Mouse (Mus musculus) forebrain, embryonic 15.5 days (tissue): Measurements from ENCODE around the gene Olfr458. TPM values are rescaled to one million over a fixed set of nuclear protein-coding genes. Genes with fewer than 3 reads are reported as not detected.
"Not testable (repeated sequence)": the region's sequence is repeated elsewhere in the genome, so short reads cannot be mapped to it uniquely, and the experiment has no call there.

Experiments
- ATAC-seq: fragments of 200-750 bp; cut with Nextera tagmentation; replicated peaks from 2 replicates; pipeline ENCODE4 v1.8.0; 2017; ENCODE audit warnings: mild to moderate bottlenecking, moderate TSS enrichment, moderate library complexity
- H3K27ac ChIP-seq: fragments of 300-500 bp; sonication (generic); replicated peaks from 2 replicates; pipeline ENCODE4 v1.5.1; 2015; ENCODE audit warnings: mild to moderate bottlenecking, inconsistent platforms
- H3K27me3 ChIP-seq: fragments of 300-500 bp; sonication (generic); 2 replicates; pipeline ENCODE4 v1.6.1; 2015; ENCODE audit warnings: inconsistent platforms
- H3K36me3 ChIP-seq: fragments of 300-500 bp; sonication (generic); 2 replicates; pipeline ENCODE4 v1.6.1; 2015; ENCODE audit warnings: mild to moderate bottlenecking, inconsistent platforms
- H3K4me1 ChIP-seq: fragments of 300-500 bp; sonication (generic); 2 replicates; pipeline ENCODE4 v1.6.1; 2015; ENCODE audit warnings: inconsistent platforms
- H3K4me2 ChIP-seq: fragments of 300-500 bp; sonication (generic); replicated peaks from 2 replicates; pipeline ENCODE4 v1.6.1; 2015; ENCODE audit warnings: mild to moderate bottlenecking, inconsistent platforms
- H3K4me3 ChIP-seq: fragments of 300-500 bp; sonication (generic); 2 replicates; pipeline ENCODE4 v1.5.1; 2015; ENCODE audit warnings: mild to moderate bottlenecking, inconsistent platforms
- H3K9ac ChIP-seq: fragments of 300-500 bp; sonication (generic); replicated peaks from 2 replicates; pipeline ENCODE4 v1.6.1; 2015; ENCODE audit warnings: mild to moderate bottlenecking, inconsistent platforms
- H3K9me3 ChIP-seq: fragments of 300-500 bp; sonication (generic); 2 replicates; pipeline ENCODE4 v1.6.1; 2016; ENCODE audit warnings: inconsistent platforms
- WGBS: fragments of 180-500 bp; shearing (Covaris S2); methylation state at CpG from one replicate; pipeline ENCODE4 v1.1.7; 2015; ENCODE audit warnings: mixed read lengths; 5-methylcytosine and 5-hydroxymethylcytosine counted together
- polyA plus RNA-seq: library from polyadenylated mRNA; unstranded; fragments of >200 nt; fragmentation: Nextera tagmentation; extraction: Ambion mirVana; gene quantifications from 2 replicates; pipeline ENCODE4 v1.2.1, GENCODE M21; 2015

Gene Olfr458
- polyA plus RNA-seq: not detected in 2 replicates

DNA sequence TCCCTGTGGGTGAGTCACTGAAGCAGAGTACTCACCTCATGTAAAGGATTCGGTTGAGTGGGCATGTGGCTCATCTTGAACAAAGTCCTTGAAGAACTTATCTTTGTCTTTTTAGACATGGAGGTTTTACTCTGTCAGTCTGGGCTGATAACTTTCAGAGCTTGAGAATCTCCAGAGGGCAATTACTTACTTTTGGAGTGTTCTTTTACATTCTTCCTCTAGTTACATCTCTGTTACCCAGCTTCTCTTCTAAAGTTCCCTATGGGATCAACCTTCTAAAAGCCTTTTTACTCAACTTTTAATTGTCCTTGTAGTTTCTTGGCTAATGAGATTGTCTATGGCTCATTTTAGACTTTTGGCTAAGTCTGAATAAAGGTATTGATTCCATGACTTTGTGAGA, at the start of gene Olfr458:
Gene Olfr458 (minus strand): TSS at position 101 of the 400 bp plus-strand sequence.
- Histone ChIP-seq H3K27me3 (no peaks in the 10 kb centered on the region), H3K9me3 (no peaks in the 10 kb centered on the region), H3K4me3 (no peak within 1 kb of the TSS), H3K9ac (no peak within 1 kb of the TSS), H3K27ac (no peak within 1 kb of the TSS), H3K4me1 (no peaks in the 10 kb centered on the region), H3K4me2 (no peak within 1 kb of the TSS), H3K36me3 (no peaks in the 10 kb centered on the region)
- no peak for ATAC-seq
- WGBS: 82% methylated on average over 1 of the region's 1 CpGs

DNA sequence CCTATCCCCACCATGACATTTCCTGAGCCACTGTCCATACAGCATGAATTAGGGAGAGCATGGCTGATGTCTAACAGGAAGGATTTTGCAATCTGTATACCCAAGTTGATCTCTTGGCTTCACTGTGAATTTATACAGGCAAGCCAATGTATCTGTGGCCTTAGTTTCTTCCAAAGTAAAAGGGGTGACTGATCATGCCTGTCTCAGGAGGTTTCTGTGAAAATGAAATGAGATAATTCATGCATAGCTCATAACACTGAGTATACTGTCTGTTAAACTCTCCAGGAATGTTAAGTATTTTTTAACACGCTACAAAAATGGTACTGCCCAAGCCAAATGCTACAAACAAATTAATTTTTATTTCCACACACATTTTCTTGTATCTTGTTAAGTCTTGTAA, 48.5 kb upstream of the Olfr458 start:
- Histone ChIP-seq H3K27me3 (no peaks in the 10 kb centered on the region), H3K9me3 (no peaks in the 10 kb centered on the region), H3K36me3 (no peaks in the 10 kb centered on the region), H3K4me3 (no peak overlapping the region), H3K27ac (no peak overlapping the region), H3K4me1 (no peaks in the 10 kb centered on the region), H3K9ac (no peak overlapping the region), H3K4me2 (no peak overlapping the region)
- no peak for ATAC-seq
- 90% methylated on average over 1 of the region's 1 CpGs for WGBS

DNA sequence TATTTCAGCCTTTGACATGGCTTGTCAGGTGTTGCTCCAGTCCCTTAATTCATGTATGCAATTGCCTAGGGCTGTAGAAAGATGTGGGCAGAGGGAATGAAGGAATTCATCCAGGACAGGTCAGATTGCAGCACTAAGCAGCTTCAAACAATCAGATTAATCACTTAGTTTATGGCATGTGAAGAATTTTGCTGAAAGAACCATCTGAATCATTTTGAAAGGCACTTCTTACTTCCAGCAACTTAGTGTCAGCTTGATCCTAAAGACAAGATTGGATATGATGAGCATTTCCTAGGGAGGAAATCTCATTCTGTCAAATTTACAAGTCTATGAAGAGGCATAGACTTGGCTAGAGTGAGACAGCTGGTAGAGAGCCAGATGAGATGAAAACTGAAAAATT, 44.3 kb upstream of the Olfr458 start:
- H3K9ac ChIP-seq: no peak overlapping the region
- no peak overlapping the region for H3K4me3 ChIP-seq
- no peaks in the 10 kb centered on the region for H3K9me3 ChIP-seq
- no peaks in the 10 kb centered on the region for H3K36me3 ChIP-seq
- no peaks in the 10 kb centered on the region for H3K27me3 ChIP-seq
- no peaks in the 10 kb centered on the region for H3K4me1 ChIP-seq
- ATAC-seq: no peak
- H3K4me2 ChIP-seq: no peak overlapping the region
- H3K27ac ChIP-seq: no peak overlapping the region

DNA sequence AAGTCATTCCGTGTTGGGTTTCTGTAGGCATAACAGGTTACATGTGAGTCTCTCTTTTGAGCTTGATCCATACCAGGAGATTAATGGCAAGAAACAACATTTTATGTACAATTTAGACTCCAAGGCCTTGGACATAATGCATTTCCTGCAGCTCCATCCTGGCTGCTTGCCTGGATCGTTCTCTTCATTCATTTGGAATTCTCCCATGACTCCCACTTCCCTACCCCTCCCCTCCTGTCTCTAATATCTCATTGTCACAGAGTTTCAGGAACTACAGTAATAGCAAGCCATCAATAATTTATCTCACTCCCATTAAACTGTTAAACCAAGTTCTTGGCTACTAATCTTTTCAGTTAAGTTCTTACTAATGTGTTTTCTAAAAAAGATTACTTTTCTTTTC, 38.5 kb upstream of the Olfr458 start:
- Histone ChIP-seq H3K36me3 (no peaks in the 10 kb centered on the region), H3K4me1 (no peaks in the 10 kb centered on the region), H3K27me3 (no peaks in the 10 kb centered on the region), H3K27ac (no peak overlapping the region), H3K9ac (no peak overlapping the region), H3K9me3 (no peaks in the 10 kb centered on the region), H3K4me2 (no peak overlapping the region), H3K4me3 (no peak overlapping the region)
- no peak for ATAC-seq
- 88% methylated on average over 2 of the region's 2 CpGs for WGBS

DNA sequence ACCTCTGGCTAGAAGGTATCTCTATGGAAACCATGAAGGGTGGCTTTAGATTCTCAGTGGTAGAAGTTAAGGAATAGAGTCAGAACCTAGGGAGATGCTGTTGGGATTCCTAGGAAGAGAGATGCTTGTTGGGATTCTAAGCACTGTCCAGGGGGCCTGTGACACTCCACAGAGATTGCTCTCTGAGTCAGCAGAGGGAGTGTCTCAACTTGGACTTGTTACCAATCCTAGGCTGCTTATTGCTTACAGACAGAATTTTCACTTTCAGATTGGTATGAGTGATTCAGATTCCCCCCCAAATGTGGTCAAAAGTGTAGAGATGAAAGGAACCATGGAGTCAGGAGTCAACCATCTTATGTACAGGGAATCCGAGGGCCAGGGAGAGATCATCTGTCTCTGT, 24.7 kb upstream of the Olfr458 start:
- H3K9me3 ChIP-seq: no peaks in the 10 kb centered on the region
- no peak overlapping the region for H3K4me2 ChIP-seq
- ATAC-seq: no peak
- H3K27me3 ChIP-seq: no peaks in the 10 kb centered on the region
- no peak overlapping the region for H3K4me3 ChIP-seq
- no peaks in the 10 kb centered on the region for H3K4me1 ChIP-seq
- 77% methylated on average over 1 of the region's 1 CpGs for WGBS
- H3K9ac ChIP-seq: no peak overlapping the region
- no peak overlapping the region for H3K27ac ChIP-seq
- no peaks in the 10 kb centered on the region for H3K36me3 ChIP-seq

DNA sequence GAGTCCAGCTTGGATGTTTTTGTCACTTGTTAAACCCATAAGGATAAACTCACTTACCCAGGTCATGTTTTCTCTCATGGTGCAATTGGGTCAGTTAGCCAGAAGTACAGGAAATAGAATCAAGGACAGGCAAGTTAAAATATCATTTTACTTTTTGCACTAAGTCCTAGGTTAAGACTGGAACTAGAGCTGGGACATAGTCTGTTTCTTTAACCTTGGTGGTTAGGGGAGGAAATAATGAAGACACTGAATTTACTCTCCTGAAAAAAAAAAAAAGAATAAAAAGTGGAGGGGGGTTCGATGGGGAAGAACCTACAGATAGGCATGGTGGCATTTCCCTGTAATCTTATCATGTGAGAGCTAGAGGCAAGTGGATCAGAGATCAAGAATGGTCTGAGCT, 22.1 kb upstream of the Olfr458 start, which contains the start of gene Olfr456:
Gene Olfr456 (minus strand): TSS at position 101 of the 400 bp plus-strand sequence.
- Histone ChIP-seq H3K27me3 (no peaks in the 10 kb centered on the region), H3K4me3 (no peak within 1 kb of the TSS), H3K4me2 (no peak within 1 kb of the TSS), H3K4me1 (no peaks in the 10 kb centered on the region), H3K9me3 (no peaks in the 10 kb centered on the region), H3K36me3 (no peaks in the 10 kb centered on the region), H3K27ac (no peak within 1 kb of the TSS), H3K9ac (no peak within 1 kb of the TSS)
- 89% methylated on average over 1 of the region's 1 CpGs for WGBS
- no peak for ATAC-seq

DNA sequence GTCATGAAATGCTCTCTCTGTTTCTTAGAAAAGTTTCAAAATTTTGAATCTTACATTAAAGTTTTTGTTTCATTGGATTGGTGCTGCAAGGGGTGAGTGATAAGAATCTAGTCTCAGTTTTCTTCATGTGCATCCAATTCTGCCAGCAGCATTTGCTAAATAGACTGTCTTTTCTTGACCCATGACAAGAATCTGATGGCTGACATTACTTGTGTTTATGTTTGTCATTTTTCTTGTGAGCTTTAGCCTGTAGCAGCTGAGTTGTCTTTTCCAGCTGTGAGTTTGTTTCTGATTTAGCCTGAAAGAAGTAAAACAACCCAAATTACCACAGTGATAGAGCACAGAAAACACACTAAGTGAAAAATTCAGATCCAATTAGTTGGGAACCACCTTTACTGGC, 19.6 kb upstream of the Olfr458 start:
- Histone ChIP-seq H3K27ac (no peak overlapping the region), H3K9me3 (no peaks in the 10 kb centered on the region), H3K4me2 (no peak overlapping the region), H3K4me3 (no peak overlapping the region), H3K27me3 (no peaks in the 10 kb centered on the region), H3K4me1 (no peaks in the 10 kb centered on the region), H3K36me3 (no peaks in the 10 kb centered on the region), H3K9ac (no peak overlapping the region)
- no peak for ATAC-seq

DNA sequence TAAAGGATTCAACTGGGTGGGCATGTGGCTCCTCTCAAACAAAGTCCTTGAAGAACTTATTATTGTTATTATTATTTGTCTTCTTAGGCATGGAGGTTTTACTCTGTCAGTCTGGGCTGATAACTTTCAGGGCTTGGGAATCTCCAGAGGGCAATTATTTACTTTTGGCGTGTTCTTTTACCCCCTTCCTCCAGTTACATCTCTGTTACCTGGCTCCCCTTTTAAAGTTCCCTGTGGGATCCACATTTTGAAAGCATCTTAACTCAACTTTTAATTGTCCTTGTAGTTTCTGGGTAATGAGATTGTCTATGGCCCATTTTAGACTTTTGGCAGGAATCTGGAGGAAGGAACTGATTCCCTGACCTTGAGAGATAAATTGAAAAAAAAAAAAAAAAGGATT, 11.2 kb upstream of the Olfr458 start, which contains the start of gene Olfr457:
Gene Olfr457 (minus strand): TSS at position 101 of the 400 bp plus-strand sequence.
- no peak for ATAC-seq
- no peak within 1 kb of the TSS for H3K9ac ChIP-seq
- no peaks in the 10 kb centered on the region for H3K9me3 ChIP-seq
- H3K27me3 ChIP-seq: no peaks in the 10 kb centered on the region
- H3K4me3 ChIP-seq: no peak within 1 kb of the TSS
- 76% methylated on average over 1 of the region's 1 CpGs for WGBS
- H3K27ac ChIP-seq: no peak within 1 kb of the TSS
- H3K36me3 ChIP-seq: no peaks in the 10 kb centered on the region
- H3K4me2 ChIP-seq: no peak within 1 kb of the TSS
- no peaks in the 10 kb centered on the region for H3K4me1 ChIP-seq

DNA sequence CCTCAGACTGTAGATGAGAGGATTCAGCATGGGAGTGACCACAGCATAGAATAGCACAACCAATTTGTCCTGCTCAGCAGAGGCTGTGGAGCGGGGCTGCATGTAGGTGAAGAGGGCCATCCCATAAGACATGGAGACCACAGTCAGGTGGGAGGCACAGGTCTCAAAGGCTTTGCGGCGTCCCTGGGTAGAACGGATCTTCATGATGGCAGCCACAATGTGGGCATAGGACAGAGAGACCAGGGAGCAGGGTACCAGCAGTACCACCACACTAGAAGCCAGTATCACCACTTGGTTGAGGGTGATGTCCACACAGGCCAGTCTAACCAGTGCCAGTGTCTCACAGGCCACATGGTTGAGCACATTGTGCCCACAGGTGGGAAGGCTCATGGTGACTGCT, 6.3 kb upstream of the Olfr458 start:
- ATAC-seq, H3K4me3 ChIP-seq, H3K9ac ChIP-seq, H3K4me2 ChIP-seq, H3K4me1 ChIP-seq, H3K9me3 ChIP-seq, H3K27me3 ChIP-seq, H3K36me3 ChIP-seq, H3K27ac ChIP-seq: not testable (repeated sequence)
- WGBS: 97% methylated on average over 4 of the region's 4 CpGs

DNA sequence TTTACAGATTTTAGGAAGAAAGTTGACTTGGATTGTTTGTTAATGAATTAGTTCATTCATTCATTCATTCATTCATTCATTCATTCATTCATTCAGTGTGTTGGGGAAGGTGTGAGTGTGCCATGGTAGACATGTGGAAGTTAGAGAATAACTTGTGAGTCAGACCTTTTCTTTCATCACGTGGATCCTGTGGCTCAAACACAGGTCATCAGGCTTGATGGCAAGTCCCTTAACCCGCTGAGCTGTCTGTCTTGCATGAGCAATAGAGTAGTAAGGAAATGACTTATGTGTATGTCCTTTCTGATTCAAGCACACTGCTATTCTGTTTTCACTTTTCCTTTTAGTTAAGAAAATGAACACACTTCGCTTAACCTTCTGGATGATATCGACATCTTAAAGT, 5.5 kb upstream of the Olfr458 start:
- no peak overlapping the region for H3K4me3 ChIP-seq
- H3K9ac ChIP-seq: no peak overlapping the region
- H3K4me1 ChIP-seq: no peaks in the 10 kb centered on the region
- 93% methylated on average over 4 of the region's 4 CpGs for WGBS
- no peak overlapping the region for H3K4me2 ChIP-seq
- H3K27ac ChIP-seq: no peak overlapping the region
- no peaks in the 10 kb centered on the region for H3K36me3 ChIP-seq
- no peak for ATAC-seq
- H3K27me3 ChIP-seq: no peaks in the 10 kb centered on the region
- H3K9me3 ChIP-seq: no peaks in the 10 kb centered on the region

DNA sequence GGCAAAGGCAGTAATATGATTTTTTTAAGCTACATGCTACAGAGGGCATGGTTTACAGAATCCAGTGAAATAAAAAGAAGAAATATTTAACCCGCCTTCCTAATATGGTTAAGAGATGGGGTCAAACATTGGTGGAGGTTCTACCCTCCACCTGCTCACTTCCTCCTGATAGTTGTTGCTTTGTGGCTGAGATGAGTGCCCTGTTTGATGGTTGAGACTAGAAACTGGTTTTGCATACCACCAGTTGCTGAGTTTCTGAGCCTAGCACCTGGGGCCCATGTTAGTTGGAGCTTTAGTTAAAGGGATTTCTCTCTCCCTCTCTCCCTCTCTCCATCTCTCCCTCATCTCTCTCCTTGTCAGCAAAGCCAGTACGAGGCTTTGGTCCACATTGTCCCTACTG, 17.6 kb downstream of the Olfr458 start:
- H3K27me3 ChIP-seq: no peaks in the 10 kb centered on the region
- no peak overlapping the region for H3K4me3 ChIP-seq
- no peak overlapping the region for H3K4me2 ChIP-seq
- H3K4me1 ChIP-seq: no peaks in the 10 kb centered on the region
- ATAC-seq: no peak
- H3K27ac ChIP-seq: no peak overlapping the region
- H3K9ac ChIP-seq: no peak overlapping the region
- H3K9me3 ChIP-seq: no peaks in the 10 kb centered on the region
- 70% methylated on average over 2 of the region's 2 CpGs for WGBS
- H3K36me3 ChIP-seq: no peaks in the 10 kb centered on the region

DNA sequence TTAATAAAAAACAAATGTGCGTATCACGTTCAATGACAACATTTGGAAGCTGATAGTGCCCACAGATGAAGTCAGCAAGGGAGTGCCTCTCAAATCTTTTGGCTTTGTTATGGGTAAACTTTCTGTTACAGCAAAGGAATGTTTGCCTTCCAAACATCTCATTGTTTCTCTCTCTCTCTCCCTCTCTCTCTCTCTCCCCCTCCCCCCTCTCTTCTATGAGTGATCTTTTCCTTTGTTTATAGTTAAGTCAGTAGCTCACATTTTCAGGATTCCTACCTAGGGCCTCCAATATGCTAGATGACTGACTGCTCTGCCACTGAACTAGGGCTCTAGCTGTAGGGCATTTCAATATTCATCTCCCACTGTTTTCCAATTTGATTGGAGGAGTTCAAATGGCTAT, 20.5 kb downstream of the Olfr458 start:
- Histone ChIP-seq H3K36me3 (no peaks in the 10 kb centered on the region), H3K27ac (no peak overlapping the region), H3K9me3 (no peaks in the 10 kb centered on the region), H3K9ac (no peak overlapping the region), H3K27me3 (no peaks in the 10 kb centered on the region), H3K4me1 (no peaks in the 10 kb centered on the region), H3K4me2 (no peak overlapping the region), H3K4me3 (no peak overlapping the region)
- ATAC-seq: no peak
- 87% methylated on average over 2 of the region's 2 CpGs for WGBS

DNA sequence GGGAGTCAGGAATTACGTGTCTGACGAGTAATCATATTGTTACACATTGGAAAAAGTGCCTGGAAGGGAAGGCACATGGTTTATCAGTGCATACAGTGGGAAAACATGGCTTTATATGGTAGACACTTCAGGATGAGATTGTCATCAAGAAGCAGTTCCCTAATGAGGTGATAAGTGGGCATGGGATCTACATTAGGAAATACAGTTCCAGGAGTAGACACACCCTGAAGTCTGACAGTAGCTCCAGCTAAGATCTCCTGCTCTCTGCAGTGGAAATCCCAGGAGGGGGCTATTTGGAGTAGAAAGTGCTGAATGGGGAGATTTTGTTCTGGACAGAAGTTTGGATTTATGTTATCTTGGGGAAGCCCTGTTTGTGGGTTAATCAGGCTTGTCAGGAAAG, 23.6 kb downstream of the Olfr458 start:
- Histone ChIP-seq H3K4me3 (no peak overlapping the region), H3K9me3 (no peaks in the 10 kb centered on the region), H3K27ac (no peak overlapping the region), H3K9ac (no peak overlapping the region), H3K4me2 (no peak overlapping the region), H3K4me1 (no peaks in the 10 kb centered on the region), H3K27me3 (no peaks in the 10 kb centered on the region), H3K36me3 (no peaks in the 10 kb centered on the region)
- WGBS: 75% methylated on average over 2 of the region's 2 CpGs
- no peak for ATAC-seq
